Mouse (Mus musculus) C2C12 (cell line): ENCODE data around the gene Eef1a2. TPM values are rescaled to one million over a fixed set of nuclear protein-coding genes. Genes with fewer than 3 reads are reported as not detected.

Source experiments
- H3K27me3 ChIP-seq: one replicate; pipeline ENCODE4 v1.6.1; 2011; ENCODE audit not compliant: control insufficient read depth, insufficient read depth, insufficient read length
- H3K36me3 ChIP-seq: one replicate; pipeline ENCODE4 v1.6.1; 2011; ENCODE audit not compliant: control insufficient read depth, insufficient read depth
- H3K4me3 ChIP-seq: one replicate; pipeline ENCODE4 v1.5.1; 2011; ENCODE audit warnings: mild to moderate bottlenecking, control low read depth; ENCODE audit not compliant: poor library complexity, insufficient read depth, severe bottlenecking
- H3K79me2 ChIP-seq: one replicate; pipeline ENCODE4 v1.6.1; 2011; ENCODE audit not compliant: control insufficient read depth, insufficient read depth
- H3K79me3 ChIP-seq: one replicate; pipeline ENCODE4 v1.6.1; 2011; ENCODE audit warnings: low read depth, control low read depth
- H3ac ChIP-seq: one replicate; pipeline ENCODE3; 2011; ENCODE audit warnings: low read depth; ENCODE audit not compliant: control insufficient read depth, insufficient read length
- CEBPB ChIP-seq: IDR thresholded peaks from one replicate; pipeline ENCODE4 v1.6.1; 2011; ENCODE audit warnings: low read depth, mild to moderate bottlenecking, control low read depth, moderate library complexity
- CTCF ChIP-seq: IDR thresholded peaks from one replicate; pipeline ENCODE4 v1.5.1; 2011; ENCODE audit not compliant: control insufficient read depth, insufficient read depth, insufficient read length
- FOSL1 ChIP-seq: IDR thresholded peaks from one replicate; pipeline ENCODE4 v1.8.0; 2011; ENCODE audit warnings: mild to moderate bottlenecking, low read length; ENCODE audit not compliant: poor library complexity, insufficient read depth, severe bottlenecking
- MAX ChIP-seq: IDR thresholded peaks from one replicate; pipeline ENCODE4 v1.6.1; 2011; ENCODE audit warnings: mild to moderate bottlenecking, control low read depth
- MYOD1 ChIP-seq: IDR thresholded peaks from one replicate; pipeline ENCODE4 v1.6.1; 2011; ENCODE audit warnings: low read depth; ENCODE audit not compliant: control insufficient read depth, insufficient read length
- MYOG ChIP-seq: IDR thresholded peaks from one replicate; pipeline ENCODE4 v1.6.1; 2011; ENCODE audit not compliant: control insufficient read depth, insufficient read length; ENCODE audit errors: extremely low read depth
- USF1 ChIP-seq: IDR thresholded peaks from one replicate; pipeline ENCODE4 v1.6.1; 2011; ENCODE audit warnings: low read depth, mild to moderate bottlenecking, control low read depth, moderate library complexity
- polyA plus RNA-seq: library from polyadenylated mRNA; unstranded; fragments of >200 nt; fragmentation: generic; extraction: Trizol; gene quantifications from one replicate; pipeline ENCODE4 v1.2.1, GENCODE M21; 2012; ENCODE audit warnings: missing spikeins

Eef1a2 gene
- polyA plus RNA-seq, 1 experiment: 0.02 TPM

DNA sequence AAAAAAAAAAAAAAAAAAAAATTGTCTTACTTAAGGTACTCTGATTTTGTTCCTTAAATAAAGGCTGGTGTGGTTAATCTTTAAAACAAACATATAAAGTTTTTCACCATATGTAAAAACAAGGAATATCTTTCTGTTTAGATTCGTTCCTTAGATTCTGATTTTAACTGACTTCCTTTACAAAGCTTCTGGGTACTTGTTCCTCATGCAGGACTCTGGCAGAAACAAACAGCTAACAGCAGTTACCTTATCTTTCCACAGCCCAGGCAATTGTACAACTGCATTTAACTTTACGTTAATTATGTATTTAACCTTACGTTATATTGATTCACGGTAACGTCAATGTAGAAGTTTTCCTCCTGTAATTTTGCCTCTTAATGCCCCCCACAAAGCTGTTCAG is 9.7 kb upstream of the Eef1a2 start:
- TF ChIP-seq MAX: no peak
- Histone ChIP-seq H3K79me3 (no peaks in the 10 kb centered on the region), H3ac (no peak overlapping the region)

GRCm38 (mm10) chr2:181160821-181161220 is 4.0 kb upstream of the Eef1a2 start:
- Histone ChIP-seq H3K79me2 (no peaks in the 10 kb centered on the region), H3K36me3 (no peaks in the 10 kb centered on the region), H3K4me3 (no peak overlapping the region), H3ac (no peak overlapping the region), H3K27me3 (peaks cover 51% of the 10 kb centered on the region), H3K79me3 (no peaks in the 10 kb centered on the region)
- TF ChIP-seq CEBPB (no peak), MYOG (no peak), FOSL1 (no peak), USF1 (no peak), CTCF (no peak), MYOD1 (no peak), MAX (no peak)

More for the DNA sequence above, 9.7 kb upstream of the Eef1a2 start:
- Histone ChIP-seq H3K27me3 (peaks cover 19% of the 10 kb centered on the region), H3K4me3 (no peak overlapping the region), H3K79me2 (no peaks in the 10 kb centered on the region), H3K36me3 (no peaks in the 10 kb centered on the region)

- no peaks in the 10 kb centered on the region for H3K79me2 ChIP-seq
- peaks cover 53% of the 10 kb centered on the region for H3K27me3 ChIP-seq
- TF ChIP-seq MYOG (no peak), FOSL1 (no peak), CTCF (no peak), CEBPB (no peak), MYOD1 (no peak), USF1 (no peak), MAX (no peak)
- H3K4me3 ChIP-seq: no peak overlapping the region
- no peak overlapping the region for H3ac ChIP-seq
- H3K36me3 ChIP-seq: no peaks in the 10 kb centered on the region
- H3K79me3 ChIP-seq: no peaks in the 10 kb centered on the region
These were observed 3.0 kb upstream of the Eef1a2 start for GRCm38 (mm10) chr2:181159771-181160170.

DNA sequence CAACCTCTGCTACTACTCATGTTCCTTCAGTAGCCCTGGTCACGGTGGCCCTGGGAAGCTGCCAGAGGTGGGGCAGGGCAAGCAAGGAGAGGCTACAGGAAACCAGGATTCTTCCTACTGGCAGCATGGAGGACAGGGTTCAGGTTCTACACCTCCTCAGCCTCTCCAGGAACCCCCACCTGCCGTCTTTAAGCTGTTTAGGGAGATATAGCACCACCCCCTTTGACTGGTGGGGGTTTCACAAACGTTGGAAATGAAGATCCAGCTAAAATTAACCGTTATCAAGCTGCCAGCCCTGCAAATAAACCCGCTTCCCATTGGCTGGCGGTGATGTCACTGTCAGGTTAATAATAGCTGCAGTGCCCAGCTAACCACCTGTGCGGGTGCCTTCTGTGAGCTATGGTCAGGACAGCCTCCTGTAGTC is 2.3 kb upstream of the Eef1a2 start:
- no peaks in the 10 kb centered on the region for H3K79me2 ChIP-seq
- no peaks in the 10 kb centered on the region for H3K79me3 ChIP-seq
- no peak overlapping the region for H3K4me3 ChIP-seq
- H3ac ChIP-seq: no peak overlapping the region
- no peak for TF ChIP-seq CTCF
- TF ChIP-seq CEBPB: no peak
- TF ChIP-seq FOSL1: no peak
- TF ChIP-seq MAX: no peak
- TF ChIP-seq MYOG: no peak
- no peak for TF ChIP-seq MYOD1
- no peak for TF ChIP-seq USF1
- H3K36me3 ChIP-seq: no peaks in the 10 kb centered on the region
- peaks cover 53% of the 10 kb centered on the region for H3K27me3 ChIP-seq

- H3K27me3 ChIP-seq: peaks cover 57% of the 10 kb centered on the region
- TF ChIP-seq MYOD1 (no peak), USF1 (no peak), CTCF (no peak), CEBPB (no peak), FOSL1 (no peak), MAX (no peak), MYOG (no peak)
- H3K79me2 ChIP-seq: no peaks in the 10 kb centered on the region
These were observed 1.7 kb upstream of the Eef1a2 start for GRCm38 (mm10) chr2:181158471-181158870.

GRCm38 (mm10) chr2:181157716-181158302 is 995 bp upstream of the Eef1a2 start:
- peaks cover 60% of the 10 kb centered on the region for H3K27me3 ChIP-seq

More at GRCm38 (mm10) chr2:181158471-181158870, 1.7 kb upstream of the Eef1a2 start:
- H3ac ChIP-seq: no peak overlapping the region
- H3K4me3 ChIP-seq: no peak overlapping the region
- no peaks in the 10 kb centered on the region for H3K79me3 ChIP-seq
- no peaks in the 10 kb centered on the region for H3K36me3 ChIP-seq

More at GRCm38 (mm10) chr2:181157716-181158302, 995 bp upstream of the Eef1a2 start:
- TF ChIP-seq CTCF (no peak), MYOG (no peak), FOSL1 (no peak), CEBPB (no peak), MAX (no peak)
- H3K79me2 ChIP-seq: no peaks in the 10 kb centered on the region
- H3K79me3 ChIP-seq: no peaks in the 10 kb centered on the region
- H3K36me3 ChIP-seq: no peaks in the 10 kb centered on the region
- H3ac ChIP-seq: no peak overlapping the region
- H3K4me3 ChIP-seq: no peak overlapping the region
